8 mouse cellular contexts compared by ENCODE assay signal in the genomic region with DNA sequence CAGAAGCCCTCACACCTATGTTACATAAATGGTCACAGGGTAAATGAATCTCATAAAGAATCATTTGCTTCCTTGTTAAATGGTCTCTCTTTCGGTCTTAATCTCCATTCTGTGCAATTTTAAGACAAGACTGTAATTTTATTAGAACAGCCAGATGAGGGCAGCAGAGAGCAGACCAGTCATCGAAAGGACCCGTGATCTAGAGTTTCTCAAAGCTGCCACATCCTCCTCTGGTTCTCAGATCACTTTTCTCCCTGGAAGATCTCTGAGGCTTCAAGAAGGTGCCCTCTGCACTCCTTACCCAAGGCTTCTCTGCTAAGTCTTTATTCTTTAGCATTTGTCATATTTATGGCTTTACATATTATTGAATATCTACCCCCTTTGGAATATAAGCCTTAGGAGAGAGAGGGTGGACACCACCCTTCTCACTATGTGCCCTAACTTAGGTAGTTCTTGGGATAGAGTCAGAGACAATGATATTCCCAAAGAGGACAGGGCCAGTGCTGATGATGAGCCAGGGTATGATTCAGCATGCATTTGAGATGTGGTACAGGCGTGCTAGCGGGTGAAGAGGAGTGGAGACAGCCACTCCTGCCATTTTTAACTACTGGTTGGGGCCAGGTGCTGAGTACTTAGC. TPM values are rescaled to one million over a fixed set of nuclear protein-coding genes. Genes with fewer than 3 reads are reported as not detected.
DNase-seq lines count a peak whose midpoint lies in the region; TF ChIP-seq lines count a peak whose summit lies in the region.

No protein-coding gene starts in this region.

- TF ChIP-seq POLR2A in spleen, adult 2 months (IDR thresholded peaks at IDR 0.05; ENCODE audit: low read depth, low read length): no peak

- WGBS in embryonic facial prominence, embryonic 10.5 days: 47% methylated on average over 5 of the region's 5 CpGs
- 41% methylated on average over 5 of the region's 5 CpGs for WGBS in spleen, adult 2 months

- H3K36me3 ChIP-seq in embryonic facial prominence, embryonic 10.5 days (replicated peaks): no peaks in the 10 kb centered on the region
- no peaks in the 10 kb centered on the region for H3K36me3 ChIP-seq in megakaryocyte, embryonic 14.5 days (replicated peaks; ENCODE audit: low read length)
- H3K36me3 ChIP-seq in spleen, adult 2 months (ENCODE audit: control insufficient read depth, insufficient read depth, low read length): no peaks in the 10 kb centered on the region

- peak; percentile 30; the same call in 1 of the 2 replicates for TF ChIP-seq CTCF in spleen, adult 2 months (IDR thresholded peaks at IDR 0.05; ENCODE audit: extremely low read depth, insufficient read depth, insufficient read length, insufficient replicate concordance)

- H3K27me3 ChIP-seq in embryonic facial prominence, embryonic 10.5 days (replicated peaks; ENCODE audit: low read depth, poor library complexity, severe bottlenecking): 0 out of 2 replicates have a peak, but pooled peaks cover 3% of the 10 kb centered on the region
- H3K27me3 ChIP-seq in megakaryocyte, embryonic 14.5 days (replicated peaks): peaks cover 8% of the 10 kb centered on the region
- no peaks in the 10 kb centered on the region for H3K27me3 ChIP-seq in spleen, adult 2 months (ENCODE audit: control insufficient read depth, insufficient read depth, low read length)

- intact Hi-C loops in left cerebral cortex, postnatal 10 days (cut with DNase I): loop anchor here (2.0 to 10.0 kb wide), 3 partner anchors 193 to 513 kb away; no protein-coding TSS in a partner anchor

- H3K27ac ChIP-seq in embryonic facial prominence, embryonic 10.5 days (replicated peaks): no peak overlapping the region
- no peak overlapping the region for H3K27ac ChIP-seq in spleen, adult 2 months (ENCODE audit: insufficient read depth, low read length)

- 0 out of 2 replicates have a peak, but pooled peaks cover 2% of the 10 kb centered on the region for H3K4me1 ChIP-seq in embryonic facial prominence, embryonic 10.5 days
- H3K4me1 ChIP-seq in megakaryocyte, embryonic 14.5 days: peaks cover 32% of the 10 kb centered on the region
- no peaks in the 10 kb centered on the region for H3K4me1 ChIP-seq in spleen, adult 2 months (ENCODE audit: control insufficient read depth, insufficient read depth, insufficient read length)

- no peaks in the 10 kb centered on the region for H3K9me3 ChIP-seq in embryonic facial prominence, embryonic 10.5 days
- H3K9me3 ChIP-seq in megakaryocyte, embryonic 14.5 days: no peaks in the 10 kb centered on the region

- DNase-seq in ovary, postnatal 10 days (ENCODE audit: low spot score): peak; percentile 21
- no peak for DNase-seq in ovary, adult 18-20 months (ENCODE audit: low spot score)
- peak; percentile 54 for DNase-seq in adrenal gland, postnatal 25 days
- DNase-seq in embryonic facial prominence, embryonic 10.5 days (ENCODE audit: low spot score): peak; percentile 70
- peak; percentile 76 for DNase-seq in heart, postnatal 4 days
- peak; percentile 50 to 73 for DNase-seq in left cerebral cortex, postnatal 10 days (ENCODE audit: extremely low spot score in 1 of 2, low spot score in 2 of 2)
- DNase-seq in spleen, adult 2 months (ENCODE audit: low read depth in 1 of 2, low spot score in 2 of 2): peak; percentile 25 to 37

- no peak overlapping the region for H3K4me3 ChIP-seq in embryonic facial prominence, embryonic 10.5 days
- peak overlapping the region; percentile 87 for H3K4me3 ChIP-seq in megakaryocyte, embryonic 14.5 days (replicated peaks)
- no peak overlapping the region for H3K4me3 ChIP-seq in spleen, adult 2 months (ENCODE audit: extremely low read depth, insufficient read depth, insufficient read length)

RNA-seq across cellular contexts. Expression of a gene that starts 20.3 kb away (rescaled TPM):
- 9.6 and 10.2 TPM in 2 replicates for total RNA-seq in adrenal gland, postnatal 25 days (2021)
- 0.87 and 1.3 TPM in 2 replicates for polyA plus RNA-seq in embryonic facial prominence, embryonic 10.5 days (2016; fragmentation: Nextera tagmentation; extraction: Ambion mirVana)
- 1 to 10 TPM; 1.0 to 1.2 TPM for total RNA-seq in heart, postnatal 4 days (2021)
- total RNA-seq in left cerebral cortex, postnatal 10 days (2021): 1 to 10 TPM; 1.9 to 2.4 TPM
- 0.30 and 2.3 TPM in 2 replicates for polyA plus RNA-seq in megakaryocyte, embryonic 14.5 days (2012; ENCODE audit: insufficient read depth, low replicate concordance)
- 0.04 TPM in 1 of 2 replicates, not detected in the other for polyA plus RNA-seq in spleen, adult 2 months (2012; rRNA removed)

RNA-seq across cellular contexts. Expression of a gene that starts 53.2 kb away (rescaled TPM):
- 14.0 and 19.9 TPM in 2 replicates for total RNA-seq in adrenal gland, postnatal 25 days (2021)
- polyA plus RNA-seq in embryonic facial prominence, embryonic 10.5 days (2016; fragmentation: Nextera tagmentation; extraction: Ambion mirVana): 77.7 and 80.8 TPM in 2 replicates
- total RNA-seq in heart, postnatal 4 days (2021): 1 to 10 TPM; 7.3 to 9.7 TPM
- total RNA-seq in left cerebral cortex, postnatal 10 days (2021): 1,000 to 10,000 TPM; 1,828 to 1,865 TPM
- not detected in 2 replicates for polyA plus RNA-seq in megakaryocyte, embryonic 14.5 days (2012; ENCODE audit: insufficient read depth, low replicate concordance)
- 4.5 and 5.2 TPM in 2 replicates for polyA plus RNA-seq in spleen, adult 2 months (2012; rRNA removed)

Comparison
In these comparisons a context has a peak if more than half of its experiments do, and no peak if none do; other contexts are left out.
1. RNA of a gene that starts 53.2 kb away (total RNA-seq): 1,828 to 1,865 TPM in left cerebral cortex, postnatal 10 days; 14.0 to 19.9 TPM in adrenal gland, postnatal 25 days and 7.3 to 9.7 TPM in heart, postnatal 4 days; every median in the first group is over 10 times any median in the second.